Mouse (Mus musculus): ENCODE data around the gene Fbxl17.

- TF ChIP-seq EP300 (IDR thresholded peaks at IDR 0.05; ENCODE audit: insufficient read depth, low read depth, low read length) = no peak
- TF ChIP-seq CTCF (IDR thresholded peaks at IDR 0.05) = no peak
These were observed 306.6 kb downstream of the Fbxl17 start for GRCm38 (mm10) chr17:63193196-63193595.
